Mouse (Mus musculus) embryonic facial prominence, embryonic 10.5 days (tissue): ENCODE measurements around the gene Triap1. TPM values are rescaled to one million over a fixed set of nuclear protein-coding genes. Genes with fewer than 3 reads are reported as not detected.
"Not testable (repeated sequence)": the region's sequence is repeated elsewhere in the genome, so short reads cannot be mapped to it uniquely, and the experiment has no call there.

Experiments used
- DNase-seq: peaks from one replicate; pipeline ENCODE4 v3.0.0-alpha.2; 2017; ENCODE audit warnings: low spot score
- H3K27ac ChIP-seq: fragments of 300-500 bp; sonication (generic); replicated peaks from 2 replicates; pipeline ENCODE4 v1.5.1; 2016; ENCODE audit warnings: mild to moderate bottlenecking
- H3K27me3 ChIP-seq: fragments of 300-500 bp; sonication (generic); replicated peaks from 2 replicates; pipeline ENCODE4 v1.6.1; 2016; ENCODE audit warnings: low read depth, mild to moderate bottlenecking; ENCODE audit not compliant: poor library complexity, severe bottlenecking
- H3K36me3 ChIP-seq: fragments of 300-500 bp; sonication (generic); replicated peaks from 2 replicates; pipeline ENCODE4 v1.6.1; 2016; ENCODE audit warnings: mild to moderate bottlenecking, moderate library complexity
- H3K4me1 ChIP-seq: fragments of 300-500 bp; sonication (generic); 2 replicates; pipeline ENCODE4 v1.6.1; 2016
- H3K4me3 ChIP-seq: fragments of 300-500 bp; sonication (generic); 2 replicates; pipeline ENCODE4 v1.5.1; 2016; ENCODE audit warnings: mild to moderate bottlenecking, moderate library complexity
- H3K9me3 ChIP-seq: fragments of 300-500 bp; sonication (generic); 2 replicates; pipeline ENCODE4 v1.6.1; 2016; ENCODE audit warnings: mild to moderate bottlenecking
- WGBS: fragments of 180-500 bp; shearing (Covaris S2); methylation state at CpG from one replicate; pipeline ENCODE4 v1.1.7; 2016; 5-methylcytosine and 5-hydroxymethylcytosine counted together
- polyA plus RNA-seq: library from polyadenylated mRNA; unstranded; fragments of >200 nt; fragmentation: Nextera tagmentation; extraction: Ambion mirVana; gene quantifications from 2 replicates; pipeline ENCODE4 v1.2.1, GENCODE M21; 2016

The Triap1 gene
- polyA plus RNA-seq: 54.2 and 55.7 TPM in 2 replicates

GRCm38 (mm10) chr5:115340577-115341313, at the start of gene Triap1, which contains the start of gene Gatc:
Triap1 (plus strand) TSS chr5:115341225.
Gatc (minus strand) TSS chr5:115341178.
- Histone ChIP-seq H3K4me1 (peaks cover 28% of the 10 kb centered on the region), H3K27me3 (no peaks in the 10 kb centered on the region), H3K4me3 (peak within 1 kb of the TSS; percentile 87), H3K36me3 (peaks cover 64% of the 10 kb centered on the region), H3K27ac (peak within 1 kb of the TSS; percentile 92), H3K9me3 (no peaks in the 10 kb centered on the region)
- peak; percentile 94 for DNase-seq
- WGBS: under 1% methylated on average over 62 of the region's 62 CpGs

DNA sequence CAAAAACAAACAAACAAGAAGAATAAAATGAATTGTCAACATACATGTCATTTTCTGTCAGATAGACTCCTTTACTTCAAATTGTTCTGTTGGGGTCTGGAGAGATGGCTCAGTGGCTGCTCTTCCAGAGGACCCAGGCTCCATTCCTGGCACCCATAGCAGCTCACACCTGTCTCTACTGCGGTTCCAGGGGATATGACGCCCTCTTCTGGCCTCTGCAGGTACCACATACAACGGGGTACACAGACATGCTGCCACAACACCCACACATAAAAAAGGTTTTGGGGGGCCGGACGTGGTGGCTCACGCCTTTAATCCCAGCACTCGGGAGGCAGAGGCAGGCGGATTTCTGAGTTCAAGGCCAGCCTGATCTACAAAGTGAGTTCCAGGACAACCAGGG, 46.9 kb upstream of the Triap1 start:
- Histone ChIP-seq H3K27me3 (no peaks in the 10 kb centered on the region), H3K27ac (no peak overlapping the region), H3K4me3 (no peak overlapping the region), H3K9me3 (no peaks in the 10 kb centered on the region), H3K4me1 (peaks cover 27% of the 10 kb centered on the region), H3K36me3 (peaks cover 99% of the 10 kb centered on the region)
- DNase-seq: no peak
- WGBS: 90% methylated on average over 8 of the region's 8 CpGs

- no peak for DNase-seq
- no peak overlapping the region; the same call in 1 of the 2 replicates for H3K4me3 ChIP-seq
- no peaks in the 10 kb centered on the region for H3K9me3 ChIP-seq
- peaks cover 40% of the 10 kb centered on the region for H3K4me1 ChIP-seq
- WGBS: 87% methylated on average over 10 of the region's 10 CpGs
- no peak overlapping the region for H3K27ac ChIP-seq
- no peaks in the 10 kb centered on the region for H3K27me3 ChIP-seq
- peaks cover 82% of the 10 kb centered on the region for H3K36me3 ChIP-seq
Observed at GRCm38 (mm10) chr5:115296347-115296746, 44.7 kb upstream of the Triap1 start.

GRCm38 (mm10) chr5:115300035-115300744, 40.8 kb upstream of the Triap1 start:
- H3K27ac ChIP-seq: peak overlapping the region; percentile 93
- peaks cover 44% of the 10 kb centered on the region for H3K36me3 ChIP-seq
- DNase-seq: peak; percentile 73
- peak overlapping the region; percentile 95 for H3K4me3 ChIP-seq
- H3K27me3 ChIP-seq: 0 out of 2 replicates have a peak, but pooled peaks cover 3% of the 10 kb centered on the region
- H3K9me3 ChIP-seq: no peaks in the 10 kb centered on the region
- WGBS: under 1% methylated on average over 46 of the region's 46 CpGs
- peaks cover 46% of the 10 kb centered on the region for H3K4me1 ChIP-seq

- under 1% methylated on average over 66 of the region's 66 CpGs for WGBS
- H3K4me1 ChIP-seq: peaks cover 40% of the 10 kb centered on the region
Observed at GRCm38 (mm10) chr5:115300792-115301614, 40.0 kb upstream of the Triap1 start, which contains the start of gene Dynll1. Dynll1 (minus strand) TSS chr5:115300999.

DNA sequence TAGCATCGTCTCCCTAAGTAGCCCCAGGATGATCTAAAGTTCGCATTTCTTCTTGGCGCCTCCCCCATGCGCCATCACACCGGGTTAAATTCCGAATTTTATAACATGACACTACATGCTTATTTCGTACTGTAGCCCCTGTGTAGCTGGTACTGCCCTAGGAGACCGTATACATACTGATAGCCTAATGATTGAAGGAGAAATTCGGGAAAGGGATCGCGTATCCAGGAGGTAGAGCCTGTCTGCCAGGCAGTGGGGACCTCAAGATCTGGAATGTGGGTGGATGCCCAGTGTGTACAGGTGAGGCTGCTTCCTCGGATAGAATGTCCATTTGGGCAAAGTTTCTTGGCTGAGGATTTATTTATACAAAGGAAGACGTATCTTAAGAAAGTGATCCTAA, 39.4 kb upstream of the Triap1 start:
- Histone ChIP-seq H3K36me3 (peaks cover 30% of the 10 kb centered on the region), H3K27ac (peak overlapping the region; percentile 93), H3K9me3 (no peaks in the 10 kb centered on the region), H3K4me1 (peaks cover 38% of the 10 kb centered on the region), H3K27me3 (0 out of 2 replicates have a peak, but pooled peaks cover 3% of the 10 kb centered on the region), H3K4me3 (peak overlapping the region; percentile 95)
- no peak for DNase-seq
- WGBS: 34% methylated on average over 13 of the region's 13 CpGs

More at GRCm38 (mm10) chr5:115300792-115301614, 40.0 kb upstream of the Triap1 start, which contains the start of gene Dynll1:
- H3K9me3 ChIP-seq: no peaks in the 10 kb centered on the region
- H3K4me3 ChIP-seq: peak within 1 kb of the TSS; percentile 95
- H3K27ac ChIP-seq: peak within 1 kb of the TSS; percentile 93
- peak; percentile 99 for DNase-seq
- peaks cover 36% of the 10 kb centered on the region for H3K36me3 ChIP-seq
- 0 out of 2 replicates have a peak, but pooled peaks cover 3% of the 10 kb centered on the region for H3K27me3 ChIP-seq

DNA sequence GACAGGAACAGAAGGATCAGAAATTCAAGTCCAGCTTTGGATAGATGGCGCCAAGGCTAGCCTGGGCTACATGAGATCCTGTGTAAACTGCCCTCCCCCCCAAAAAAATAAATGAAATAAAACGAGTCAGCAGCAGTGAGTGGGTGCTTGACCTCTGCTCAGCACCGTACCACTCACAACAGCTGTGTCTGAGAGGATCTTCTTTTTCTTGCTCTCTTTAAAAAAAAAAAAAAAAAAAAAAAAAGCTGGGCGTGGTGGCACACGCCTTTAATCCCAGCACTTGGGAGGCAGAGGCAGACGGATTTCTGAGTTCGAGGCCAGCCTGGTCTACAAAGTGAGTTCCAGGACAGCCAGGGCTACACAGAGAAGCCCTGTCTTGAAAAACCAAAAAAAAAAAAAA, 38.8 kb upstream of the Triap1 start:
- Histone ChIP-seq H3K4me3 (0 out of 2 replicates have a peak overlapping the region, but pooled peaks have one; percentile 95), H3K4me1 (peaks cover 38% of the 10 kb centered on the region), H3K36me3 (peaks cover 24% of the 10 kb centered on the region)
- H3K9me3 ChIP-seq, DNase-seq, H3K27ac ChIP-seq, H3K27me3 ChIP-seq: not testable (repeated sequence)
- 85% methylated on average over 7 of the region's 7 CpGs for WGBS

GRCm38 (mm10) chr5:115312354-115312753, 28.7 kb upstream of the Triap1 start:
- Histone ChIP-seq H3K36me3 (no peaks in the 10 kb centered on the region), H3K4me1 (peaks cover 22% of the 10 kb centered on the region), H3K27ac (no peak overlapping the region), H3K9me3 (no peaks in the 10 kb centered on the region), H3K27me3 (no peaks in the 10 kb centered on the region), H3K4me3 (no peak overlapping the region)
- DNase-seq: no peak
- 86% methylated on average over 4 of the region's 4 CpGs for WGBS

DNA sequence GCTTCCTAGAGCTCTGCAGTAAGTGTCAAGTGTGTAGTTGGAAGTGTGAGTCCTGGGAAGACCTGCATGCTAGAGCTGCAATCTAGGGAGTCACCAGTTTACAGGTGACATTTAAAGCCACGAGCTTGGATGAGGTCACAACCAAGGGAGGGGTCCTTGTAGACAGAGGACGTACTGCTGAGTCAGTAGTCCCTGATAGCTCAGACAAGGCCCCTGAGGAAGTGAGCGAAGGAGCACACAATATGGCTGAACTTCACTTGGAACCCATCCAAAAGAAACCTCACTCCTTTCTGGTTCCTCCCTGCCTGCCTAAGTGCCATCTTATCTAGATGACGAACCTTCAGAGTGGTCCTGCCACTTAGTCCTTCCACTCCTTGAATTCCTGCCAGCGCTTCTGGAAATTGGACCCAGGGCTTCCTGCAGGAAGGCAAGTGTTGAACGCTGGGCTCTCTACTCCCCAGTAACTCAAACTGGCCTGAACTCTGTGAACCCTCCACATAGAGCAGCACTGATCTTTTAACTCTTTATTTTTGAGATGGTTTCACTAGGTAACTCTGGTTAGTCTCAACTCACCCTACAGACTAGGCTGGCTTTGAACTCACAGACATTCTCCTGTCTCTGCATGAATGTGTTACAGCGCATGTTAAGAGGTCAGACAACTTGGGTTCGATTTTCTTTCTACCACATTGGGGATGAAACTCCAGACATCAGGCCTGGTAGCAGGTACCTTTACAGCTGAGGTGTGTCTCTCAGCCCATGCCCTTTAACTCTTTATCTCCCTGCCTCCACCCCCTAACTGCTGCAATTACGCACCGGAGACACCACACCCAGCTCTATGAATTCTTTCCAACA, 28.0 kb upstream of the Triap1 start:
- no peaks in the 10 kb centered on the region for H3K9me3 ChIP-seq
- 79% methylated on average over 10 of the region's 10 CpGs for WGBS
- H3K27me3 ChIP-seq: no peaks in the 10 kb centered on the region
- peaks cover 28% of the 10 kb centered on the region for H3K4me1 ChIP-seq
- DNase-seq: no peak
- H3K27ac ChIP-seq: peak overlapping the region; percentile 66
- no peaks in the 10 kb centered on the region for H3K36me3 ChIP-seq
- no peak overlapping the region for H3K4me3 ChIP-seq

DNA sequence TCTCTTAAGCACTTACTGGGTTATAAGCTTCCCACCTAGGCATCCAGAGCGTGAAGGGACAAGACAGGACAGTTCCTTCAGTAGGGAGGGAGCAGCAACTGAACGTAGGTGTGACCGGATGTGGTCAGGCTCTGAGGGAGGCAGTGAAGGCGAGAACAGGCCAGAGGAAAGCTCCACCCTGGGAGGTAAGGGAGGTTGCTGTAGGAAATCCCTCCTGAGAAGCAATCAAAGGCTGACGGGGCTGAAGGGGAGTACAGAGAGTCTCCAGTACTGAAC, 27.4 kb upstream of the Triap1 start:
- no peaks in the 10 kb centered on the region for H3K36me3 ChIP-seq
- WGBS: 44% methylated on average over 5 of the region's 5 CpGs
- no peak for DNase-seq
- H3K27ac ChIP-seq: peak overlapping the region; percentile 66
- no peaks in the 10 kb centered on the region for H3K9me3 ChIP-seq
- H3K4me3 ChIP-seq: no peak overlapping the region
- H3K4me1 ChIP-seq: peaks cover 34% of the 10 kb centered on the region
- H3K27me3 ChIP-seq: no peaks in the 10 kb centered on the region

- Histone ChIP-seq H3K4me1 (peaks cover 47% of the 10 kb centered on the region), H3K4me3 (peak overlapping the region; percentile 39)
Observed at GRCm38 (mm10) chr5:115316968-115317644, 23.9 kb upstream of the Triap1 start.

More at GRCm38 (mm10) chr5:115316968-115317644, 23.9 kb upstream of the Triap1 start:
- no peaks in the 10 kb centered on the region for H3K27me3 ChIP-seq
- peak; percentile 55 for DNase-seq
- peak overlapping the region; percentile 90 for H3K27ac ChIP-seq
- no peaks in the 10 kb centered on the region for H3K36me3 ChIP-seq
- H3K9me3 ChIP-seq: no peaks in the 10 kb centered on the region
- WGBS: 4% methylated on average over 14 of the region's 14 CpGs
